Mouse (Mus musculus) intestine, embryonic 16.5 days (tissue): Measurements from ENCODE around the gene BC049352. TPM values are rescaled to one million over a fixed set of nuclear protein-coding genes. Genes with fewer than 3 reads are reported as not detected.

Experiments used
- ATAC-seq: fragments of 200-750 bp; cut with Nextera tagmentation; 2 replicates; pipeline ENCODE4 v1.8.0; 2017; ENCODE audit warnings: moderate TSS enrichment, moderate library complexity
- H3K27ac ChIP-seq: fragments of 300-500 bp; sonication (generic); 2 replicates; pipeline ENCODE4 v1.5.1; 2014; ENCODE audit warnings: mild to moderate bottlenecking, low read length
- H3K27me3 ChIP-seq: fragments of 300-500 bp; sonication (generic); replicated peaks from 2 replicates; pipeline ENCODE4 v1.6.1; 2014; ENCODE audit warnings: low read length, control low read depth, mixed read lengths; ENCODE audit not compliant: control insufficient read depth, insufficient read depth
- H3K36me3 ChIP-seq: fragments of 300-500 bp; sonication (generic); 2 replicates; pipeline ENCODE4 v1.6.1; 2014; ENCODE audit warnings: low read length, control low read depth; ENCODE audit not compliant: control insufficient read depth, insufficient read depth
- H3K4me1 ChIP-seq: fragments of 300-500 bp; sonication (generic); 2 replicates; pipeline ENCODE4 v1.6.1; 2014; ENCODE audit warnings: low read length, control low read depth, mixed read lengths; ENCODE audit not compliant: control insufficient read depth, insufficient read depth
- H3K4me2 ChIP-seq: fragments of 300-500 bp; sonication (generic); 2 replicates; pipeline ENCODE4 v1.6.1; 2014; ENCODE audit warnings: low read depth, low read length, control low read depth
- H3K4me3 ChIP-seq: fragments of 300-500 bp; sonication (generic); 2 replicates; pipeline ENCODE4 v1.5.1; 2014; ENCODE audit warnings: mild to moderate bottlenecking, low read length
- H3K9ac ChIP-seq: fragments of 300-500 bp; sonication (generic); 2 replicates; pipeline ENCODE4 v1.6.1; 2014; ENCODE audit warnings: low read depth, low read length
- H3K9me3 ChIP-seq: fragments of 300-500 bp; sonication (generic); 2 replicates; pipeline ENCODE4 v1.6.1; 2016; ENCODE audit warnings: low read length, control low read depth; ENCODE audit not compliant: control insufficient read depth
- WGBS: fragments of 180-500 bp; shearing (Covaris S2); extraction: QIAGEN DNeasy Blood & Tissue Kit; methylation state at CpG from one replicate; pipeline ENCODE4 v1.1.7; 2014; 5-methylcytosine and 5-hydroxymethylcytosine counted together
- polyA plus RNA-seq: library from polyadenylated mRNA; unstranded; fragments of >200 nt; fragmentation: Nextera tagmentation; extraction: Ambion mirVana; gene quantifications from 2 replicates; pipeline ENCODE4 v1.2.1, GENCODE M21; 2015

The BC049352 gene
- polyA plus RNA-seq, 1 experiment from 2014 or later, result 0.15 TPM

- H3K9me3 ChIP-seq, result no peaks in the 10 kb centered on the region
- H3K36me3 ChIP-seq, result no peaks in the 10 kb centered on the region
- H3K9ac ChIP-seq, result 0 out of 2 replicates have a peak overlapping the region, but pooled peaks have one; percentile 38
- peak overlapping the region; percentile 37 for H3K4me3 ChIP-seq
- H3K27me3 ChIP-seq, result peaks cover 34% of the 10 kb centered on the region
- H3K4me1 ChIP-seq, result peaks cover 6% of the 10 kb centered on the region; the same call in 1 of the 2 replicates
- whole genome bisulfite sequencing, result 0% methylated on average over 5 of the region's 5 CpGs
- H3K4me2 ChIP-seq, result peak overlapping the region; percentile 63
- ATAC-seq, result peak; percentile 28; the same call in 1 of the 2 replicates
- H3K27ac ChIP-seq, result no peak overlapping the region
Measured at GRCm38 (mm10) chr9:45146267-45146597, 35.6 kb upstream of the BC049352 start.

GRCm38 (mm10) chr9:45150933-45151332 is 30.9 kb upstream of the BC049352 start:
- Histone ChIP-seq H3K9me3 (no peaks in the 10 kb centered on the region), H3K27ac (no peak overlapping the region), H3K4me1 (peaks cover 1% of the 10 kb centered on the region; the same call in 1 of the 2 replicates), H3K4me2 (no peak overlapping the region), H3K27me3 (peaks cover 12% of the 10 kb centered on the region; the same call in 1 of the 2 replicates), H3K4me3 (no peak overlapping the region), H3K36me3 (no peaks in the 10 kb centered on the region), H3K9ac (no peak overlapping the region)
- no peak for ATAC-seq
- WGBS, result 63% methylated on average over 1 of the region's 1 CpGs

- Histone ChIP-seq H3K9ac (no peak overlapping the region), H3K36me3 (no peaks in the 10 kb centered on the region), H3K27me3 (peaks cover 10% of the 10 kb centered on the region; the same call in 1 of the 2 replicates), H3K9me3 (no peaks in the 10 kb centered on the region), H3K4me1 (no peaks in the 10 kb centered on the region), H3K4me2 (no peak overlapping the region), H3K27ac (no peak overlapping the region), H3K4me3 (no peak overlapping the region)
- WGBS, result 74% methylated on average over 7 of the region's 7 CpGs
- no peak for ATAC-seq
Measured at GRCm38 (mm10) chr9:45153361-45153760, 28.4 kb upstream of the BC049352 start.

- 76% methylated on average over 5 of the region's 5 CpGs for WGBS
- ATAC-seq, result no peak
- Histone ChIP-seq H3K4me1 (no peaks in the 10 kb centered on the region), H3K27ac (no peak overlapping the region), H3K9ac (no peak overlapping the region), H3K36me3 (no peaks in the 10 kb centered on the region), H3K4me2 (no peak overlapping the region), H3K27me3 (no peaks in the 10 kb centered on the region), H3K4me3 (no peak overlapping the region), H3K9me3 (peaks cover 4% of the 10 kb centered on the region)
Measured at GRCm38 (mm10) chr9:45167903-45168302, 13.9 kb upstream of the BC049352 start.

DNA sequence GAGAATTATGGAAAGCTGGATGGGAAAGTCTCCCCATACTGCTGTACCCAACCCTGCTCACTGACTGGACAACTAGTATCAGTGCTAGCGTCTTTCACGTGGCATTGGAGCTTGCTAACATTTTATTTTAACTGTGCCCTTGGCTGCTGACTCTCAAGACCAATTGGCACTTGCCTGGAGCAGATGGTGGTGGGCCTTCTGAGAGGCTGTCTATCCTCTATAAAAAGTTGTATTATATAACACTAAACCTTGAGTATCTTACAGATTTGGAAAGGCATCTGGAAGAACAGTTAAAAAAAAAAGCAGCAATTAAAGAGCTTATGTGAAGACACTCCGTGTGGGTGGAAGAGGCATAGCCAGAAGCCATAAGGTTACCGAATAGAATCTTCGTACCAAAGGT is 11.7 kb upstream of the BC049352 start:
- Histone ChIP-seq H3K9me3 (peaks cover 4% of the 10 kb centered on the region), H3K27me3 (no peaks in the 10 kb centered on the region), H3K36me3 (no peaks in the 10 kb centered on the region), H3K27ac (no peak overlapping the region), H3K4me3 (no peak overlapping the region), H3K4me1 (no peaks in the 10 kb centered on the region), H3K9ac (no peak overlapping the region), H3K4me2 (no peak overlapping the region)
- WGBS, result 85% methylated on average over 5 of the region's 5 CpGs
- ATAC-seq, result no peak

DNA sequence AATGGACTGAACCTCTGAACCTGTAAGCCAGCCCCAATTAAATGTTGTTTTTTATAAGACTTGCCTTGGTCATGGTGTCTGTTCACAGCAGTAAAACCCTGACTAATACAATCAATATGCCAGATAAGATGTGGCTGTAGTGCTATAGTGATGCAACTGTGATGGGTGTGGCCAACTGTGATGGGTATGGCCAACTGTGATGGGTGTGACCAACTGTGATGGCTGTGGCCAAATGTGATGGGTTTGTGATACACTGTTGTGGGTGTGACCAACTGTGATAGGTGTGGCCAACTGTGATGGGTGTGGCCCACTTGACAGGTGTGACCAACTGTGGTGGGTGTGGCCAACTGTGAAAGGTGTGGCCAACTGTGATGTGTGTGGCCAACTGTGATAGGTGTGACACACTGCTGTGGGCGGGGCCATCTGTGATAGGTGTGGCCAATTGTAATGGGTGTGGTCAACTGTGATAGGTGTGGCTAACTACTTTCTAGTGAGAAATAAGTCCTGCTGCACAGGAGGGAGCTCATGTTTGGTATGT is 10.7 kb upstream of the BC049352 start:
- H3K4me3 ChIP-seq, result no peak overlapping the region
- no peaks in the 10 kb centered on the region for H3K27me3 ChIP-seq
- no peak for ATAC-seq
- H3K36me3 ChIP-seq, result no peaks in the 10 kb centered on the region
- H3K27ac ChIP-seq, result no peak overlapping the region
- no peak overlapping the region for H3K9ac ChIP-seq
- H3K4me1 ChIP-seq, result no peaks in the 10 kb centered on the region
- no peak overlapping the region for H3K4me2 ChIP-seq
- 88% methylated on average over 1 of the region's 1 CpGs for WGBS
- peaks cover 4% of the 10 kb centered on the region for H3K9me3 ChIP-seq

DNA sequence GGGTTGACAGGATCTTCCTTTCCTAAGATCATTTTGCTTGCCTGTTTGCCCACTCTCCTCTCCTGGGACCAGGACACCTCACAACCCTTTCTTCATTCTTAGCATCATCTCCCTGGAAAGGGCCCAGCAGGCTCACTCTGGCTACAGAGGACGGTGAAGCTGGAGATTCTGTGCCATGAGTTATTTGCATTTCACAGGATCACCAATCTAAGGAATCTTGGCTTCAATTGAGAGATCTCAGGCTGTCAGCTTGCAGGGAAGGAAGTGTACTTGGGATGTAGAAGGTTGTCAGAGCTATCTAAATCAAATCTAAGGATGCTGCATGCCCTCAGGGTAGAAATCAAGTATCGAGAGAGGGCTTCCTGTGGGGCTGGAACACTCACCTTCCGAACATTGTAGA is 8.3 kb upstream of the BC049352 start:
- ATAC-seq, result no peak

GRCm38 (mm10) chr9:45179282-45179681 is 2.5 kb upstream of the BC049352 start:
- WGBS, result 89% methylated on average over 5 of the region's 5 CpGs
- no peaks in the 10 kb centered on the region for H3K36me3 ChIP-seq

More for the DNA sequence above, 8.3 kb upstream of the BC049352 start:
- Histone ChIP-seq H3K9ac (no peak overlapping the region), H3K36me3 (no peaks in the 10 kb centered on the region), H3K27ac (no peak overlapping the region), H3K4me2 (no peak overlapping the region), H3K4me3 (no peak overlapping the region), H3K9me3 (peaks cover 4% of the 10 kb centered on the region), H3K27me3 (no peaks in the 10 kb centered on the region), H3K4me1 (no peaks in the 10 kb centered on the region)
- 71% methylated on average over 3 of the region's 3 CpGs for WGBS

DNA sequence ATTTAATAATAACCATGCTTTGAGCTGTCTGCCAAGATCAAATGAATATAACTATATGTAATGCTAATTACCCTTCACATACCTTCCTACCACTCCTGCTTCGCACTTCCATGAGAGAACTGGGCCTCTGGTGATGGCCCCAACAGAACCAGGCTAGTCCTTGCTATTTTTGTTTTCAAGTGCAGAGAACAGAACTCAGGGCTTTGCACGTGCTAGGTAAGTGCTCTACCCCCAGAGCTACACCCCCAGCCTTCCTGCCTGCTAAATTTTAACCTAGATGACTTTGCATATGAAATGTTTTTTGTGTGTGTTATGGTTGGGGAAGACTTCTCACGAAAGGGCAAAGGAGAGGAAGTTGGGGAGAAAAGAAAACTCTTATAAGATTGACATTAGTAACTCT is 714 bp downstream of the BC049352 start:
- Histone ChIP-seq H3K4me3 (no peak overlapping the region), H3K9me3 (no peaks in the 10 kb centered on the region), H3K27ac (no peak overlapping the region), H3K4me2 (no peak overlapping the region), H3K36me3 (no peaks in the 10 kb centered on the region), H3K4me1 (peaks cover 5% of the 10 kb centered on the region; the same call in 1 of the 2 replicates), H3K9ac (no peak overlapping the region), H3K27me3 (no peaks in the 10 kb centered on the region)
- 46% methylated on average over 3 of the region's 3 CpGs for WGBS
- ATAC-seq, result no peak

More at GRCm38 (mm10) chr9:45179282-45179681, 2.5 kb upstream of the BC049352 start:
- no peak overlapping the region for H3K4me2 ChIP-seq
- no peak overlapping the region for H3K9ac ChIP-seq
- H3K9me3 ChIP-seq, result no peaks in the 10 kb centered on the region
- no peak overlapping the region for H3K4me3 ChIP-seq
- no peak for ATAC-seq
- peaks cover 5% of the 10 kb centered on the region; the same call in 1 of the 2 replicates for H3K4me1 ChIP-seq
- no peak overlapping the region for H3K27ac ChIP-seq
- H3K27me3 ChIP-seq, result no peaks in the 10 kb centered on the region

- H3K27ac ChIP-seq, result no peak overlapping the region
- no peaks in the 10 kb centered on the region for H3K27me3 ChIP-seq
- peaks cover 5% of the 10 kb centered on the region; the same call in 1 of the 2 replicates for H3K4me1 ChIP-seq
- H3K4me2 ChIP-seq, result no peak overlapping the region
- WGBS, result 89% methylated on average over 6 of the region's 6 CpGs
- H3K36me3 ChIP-seq, result no peaks in the 10 kb centered on the region
- no peak for ATAC-seq
- H3K4me3 ChIP-seq, result no peak overlapping the region
- no peak overlapping the region for H3K9ac ChIP-seq
- H3K9me3 ChIP-seq, result no peaks in the 10 kb centered on the region
Measured at GRCm38 (mm10) chr9:45183266-45183665, 1.5 kb downstream of the BC049352 start.
